Mouse (Mus musculus): ENCODE data around the gene Coro1c.
A peak's percentile ranks its signal among the peaks of the same experiment; 100 is the strongest.

The Coro1c gene

GRCm38 (mm10) chr5:113829566-113830291, 78.8 kb downstream of the Coro1c start:
- DNase-seq (ENCODE audit: low read depth, low spot score): no peak

GRCm38 (mm10) chr5:113828481-113828880, 80.1 kb downstream of the Coro1c start:
- no peak for DNase-seq (ENCODE audit: low read depth, low spot score)

GRCm38 (mm10) chr5:113827991-113828411, 80.6 kb downstream of the Coro1c start:
- DNase-seq (ENCODE audit: low read depth, low spot score): no peak

GRCm38 (mm10) chr5:113826619-113827018, 81.9 kb downstream of the Coro1c start:
- no peak for DNase-seq (ENCODE audit: low read depth, low spot score)

- DNase-seq (ENCODE audit: low read depth, low spot score): no peak
These were observed 83.0 kb downstream of the Coro1c start for GRCm38 (mm10) chr5:113825558-113825957.

- no peak for DNase-seq (ENCODE audit: low read depth, low spot score)
These were observed 84.3 kb downstream of the Coro1c start for GRCm38 (mm10) chr5:113824228-113824627.

- no peak for DNase-seq (ENCODE audit: low read depth, low spot score)
These were observed 90.0 kb downstream of the Coro1c start for GRCm38 (mm10) chr5:113818572-113818971.

- DNase-seq (ENCODE audit: low read depth, low spot score): peak; percentile 89
These were observed 92.9 kb downstream of the Coro1c start for GRCm38 (mm10) chr5:113815638-113816152.

GRCm38 (mm10) chr5:113815041-113815389, 93.5 kb downstream of the Coro1c start:
- no peak for DNase-seq (ENCODE audit: low read depth, low spot score)

GRCm38 (mm10) chr5:113814111-113815040, 94.2 kb downstream of the Coro1c start:
- DNase-seq (ENCODE audit: low read depth, low spot score): peak; percentile 83

GRCm38 (mm10) chr5:113813608-113814007, 95.0 kb downstream of the Coro1c start:
- DNase-seq (ENCODE audit: low read depth, low spot score): peak; percentile 90

- no peak for DNase-seq (ENCODE audit: low read depth, low spot score)
These were observed 95.9 kb downstream of the Coro1c start for GRCm38 (mm10) chr5:113812638-113813037.

GRCm38 (mm10) chr5:113811824-113812420, 96.6 kb downstream of the Coro1c start:
- DNase-seq (ENCODE audit: low read depth, low spot score): peak; percentile 52

GRCm38 (mm10) chr5:113810111-113810510, 98.4 kb downstream of the Coro1c start:
- no peak for DNase-seq (ENCODE audit: low read depth, low spot score)

GRCm38 (mm10) chr5:113808177-113808576, 100.4 kb downstream of the Coro1c start:
- no peak for DNase-seq (ENCODE audit: low read depth, low spot score)

GRCm38 (mm10) chr5:113807712-113808111, 100.8 kb downstream of the Coro1c start:
- no peak for DNase-seq (ENCODE audit: low read depth, low spot score)

- DNase-seq (ENCODE audit: low read depth, low spot score): no peak
These were observed 102.1 kb downstream of the Coro1c start for GRCm38 (mm10) chr5:113806414-113806813.

- DNase-seq (ENCODE audit: low read depth, low spot score): no peak
These were observed 103.3 kb downstream of the Coro1c start for GRCm38 (mm10) chr5:113805301-113805700.

- DNase-seq (ENCODE audit: low read depth, low spot score): no peak
These were observed 104.1 kb downstream of the Coro1c start for GRCm38 (mm10) chr5:113804395-113804966.

- DNase-seq (ENCODE audit: low read depth, low spot score): no peak
These were observed 108.3 kb downstream of the Coro1c start, which contains the start of gene Tmem119 for GRCm38 (mm10) chr5:113800280-113800679. TSS of gene Tmem119 (minus strand) at chr5:113800516.

GRCm38 (mm10) chr5:113799691-113800090, 108.9 kb downstream of the Coro1c start:
- DNase-seq (ENCODE audit: low read depth, low spot score): no peak

- no peak for DNase-seq (ENCODE audit: low read depth, low spot score)
These were observed 110.0 kb downstream of the Coro1c start for GRCm38 (mm10) chr5:113798525-113798924.
